Mouse (Mus musculus): Measurements from ENCODE around the gene Sp1. TPM values are rescaled to one million over a fixed set of nuclear protein-coding genes. Genes with fewer than 3 reads are reported as not detected.

Gene Sp1
- total RNA-seq, 2 experiments from 2014 or later = 15.9 to 20.9 TPM

GRCm38 (mm10) chr15:102474520-102474919 is 68.6 kb downstream of the Sp1 start:
- DNase-seq = no peak

GRCm38 (mm10) chr15:102483136-102483535 is 77.2 kb downstream of the Sp1 start:
- no peak for DNase-seq

GRCm38 (mm10) chr15:102485853-102486252 is 79.9 kb downstream of the Sp1 start:
- DNase-seq = no peak

Other genes with a start within 250 kb of the Sp1 start
- gene Zfp740, start 202.9 kb upstream of the Sp1 start, total RNA-seq (2021) = 10 to 100 TPM; 25.5 to 25.6 TPM
- gene Csad, start 201.4 kb upstream of the Sp1 start, total RNA-seq (2021) = 10 to 100 TPM; 10.4 to 16.7 TPM
- 1 to 10 TPM in 1 of 2 experiments, under 1 TPM in 1; 0.41 to 1.2 TPM for gene Itgb7, start 174.2 kb upstream of the Sp1 start, total RNA-seq (2021)
- 1 to 10 TPM; 9.3 to 9.8 TPM for gene Rarg, start 148.6 kb upstream of the Sp1 start, total RNA-seq (2021)
- gene Gm9918, start 135.6 kb upstream of the Sp1 start, total RNA-seq (2021) = not detected
- 10 to 100 TPM; 12.1 to 14.1 TPM for gene Mfsd5, start 126.7 kb upstream of the Sp1 start, total RNA-seq (2021)
- 1 to 10 TPM in 1 of 2 experiments, under 1 TPM in 1; 0.51 to 1.4 TPM for gene Espl1, start 109.9 kb upstream of the Sp1 start, total RNA-seq (2021)
- 100 to 1,000 TPM; 189 to 204 TPM for gene Pfdn5, start 80.0 kb upstream of the Sp1 start, total RNA-seq (2021)
- 10 to 100 TPM; 14.0 to 16.2 TPM for gene Myg1, start 74.4 kb upstream of the Sp1 start, total RNA-seq (2021)
- gene Aaas, start 55.4 kb upstream of the Sp1 start, total RNA-seq (2021) = 1 to 10 TPM; 6.0 to 7.5 TPM
- not detected for gene Sp7, start 39.0 kb upstream of the Sp1 start, total RNA-seq (2021)
- 1 to 10 TPM; 2.8 to 6.3 TPM for gene Amhr2, start 39.2 kb downstream of the Sp1 start, total RNA-seq (2021)
- 10 to 100 TPM; 12.9 to 13.2 TPM for gene Prr13, start 52.9 kb downstream of the Sp1 start, total RNA-seq (2021)
- gene Pcbp2, start 64.4 kb downstream of the Sp1 start, total RNA-seq (2021) = 100 to 1,000 TPM; 409 to 410 TPM
- gene Gm10337, start 97.6 kb downstream of the Sp1 start, total RNA-seq (2021) = 1 to 10 TPM in 1 of 2 experiments, not detected in 1; 3.8 TPM
- 1 to 10 TPM; 1.7 to 1.8 TPM for gene Map3k12, start 110.9 kb downstream of the Sp1 start, total RNA-seq (2021)
- gene Tarbp2, start 112.0 kb downstream of the Sp1 start, total RNA-seq (2021) = 10 to 100 TPM; 31.9 to 34.6 TPM
- gene Npff, start 118.8 kb downstream of the Sp1 start, total RNA-seq (2021) = 1 to 10 TPM; 1.3 to 1.8 TPM
- 1 to 10 TPM in 1 of 2 experiments, not detected in 1; 1.0 TPM for gene Gm28047, start 218.9 kb downstream of the Sp1 start, total RNA-seq (2021)
- 10 to 100 TPM; 41.6 to 51.6 TPM for gene Atf7, start 219.3 kb downstream of the Sp1 start, total RNA-seq (2021)

Measured in gastrocnemius, postnatal 25 days (tissue).